Mouse (Mus musculus): Measurements from ENCODE around the gene Tent5b. TPM values are rescaled to one million over a fixed set of nuclear protein-coding genes. Genes with fewer than 3 reads are reported as not detected.

Tent5b gene
- polyA plus RNA-seq, 1 experiment from 2014 or later: 1.6 TPM

DNA sequence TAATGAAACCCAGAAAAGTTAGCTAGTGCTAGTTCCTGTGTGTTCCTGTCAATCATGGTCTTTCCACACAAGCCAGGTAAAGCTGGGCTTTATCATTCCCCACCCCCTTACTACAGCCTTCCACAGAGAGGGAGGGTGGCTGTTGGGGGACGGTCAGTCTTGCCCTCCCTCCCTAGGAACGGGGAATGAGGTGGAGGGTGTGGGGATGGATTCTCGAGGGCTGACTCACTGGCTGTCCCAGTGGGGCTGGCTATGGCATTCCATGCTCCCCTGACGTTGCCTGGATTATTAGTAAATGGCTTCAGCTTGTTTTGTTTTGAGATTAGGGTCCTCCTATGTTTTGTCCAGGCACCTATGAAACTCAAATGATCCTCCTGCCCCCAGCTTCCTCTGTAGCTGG is 1.6 kb downstream of the Tent5b start:
- WGBS: 14% methylated on average over 4 of the region's 4 CpGs
- no peaks in the 10 kb centered on the region for H3K36me3 ChIP-seq (ENCODE audit: control insufficient read depth, insufficient read depth, low read length)
- no peak overlapping the region for H3K27ac ChIP-seq (ENCODE audit: low read length)
- peaks cover 13% of the 10 kb centered on the region for H3K4me1 ChIP-seq (replicated peaks; ENCODE audit: control insufficient read depth, insufficient read depth, low read length)
- H3K4me3 ChIP-seq (ENCODE audit: low read length): no peak overlapping the region
- H3K4me2 ChIP-seq (ENCODE audit: low read depth, low read length): no peak overlapping the region
- no peak for ATAC-seq (ENCODE audit: low read depth)
- no peak overlapping the region for H3K9ac ChIP-seq (ENCODE audit: low read length)
- peaks cover 27% of the 10 kb centered on the region for H3K27me3 ChIP-seq (ENCODE audit: control insufficient read depth, insufficient read depth, low read depth, low read length)
- no peaks in the 10 kb centered on the region for H3K9me3 ChIP-seq (ENCODE audit: control insufficient read depth, low read length)

DNA sequence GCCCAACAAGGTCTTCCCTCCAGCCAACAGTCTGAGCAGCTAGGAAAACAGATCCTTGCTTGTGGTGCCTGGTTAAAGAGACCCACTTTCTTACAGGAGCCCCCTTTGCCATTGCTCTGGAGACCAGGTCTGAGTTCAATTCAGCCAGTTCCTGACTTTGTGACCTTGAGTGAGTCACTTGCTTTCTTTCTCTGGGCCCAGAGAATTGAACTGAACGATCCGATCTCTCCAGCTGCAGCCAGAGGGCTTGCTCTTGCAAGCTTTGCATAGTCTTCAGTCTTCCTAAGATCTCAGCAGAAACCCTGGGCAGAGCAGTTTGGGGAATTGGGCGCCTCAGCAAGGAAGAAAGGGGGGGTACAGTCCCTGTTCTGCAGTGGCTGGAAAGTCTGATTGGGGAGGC is 2.5 kb downstream of the Tent5b start:
- Histone ChIP-seq H3K27me3 (ENCODE audit: control insufficient read depth, insufficient read depth, low read depth, low read length) (peaks cover 27% of the 10 kb centered on the region), H3K4me3 (ENCODE audit: low read length) (no peak overlapping the region), H3K9me3 (ENCODE audit: control insufficient read depth, low read length) (no peaks in the 10 kb centered on the region), H3K4me2 (ENCODE audit: low read depth, low read length) (no peak overlapping the region), H3K4me1 (replicated peaks; ENCODE audit: control insufficient read depth, insufficient read depth, low read length) (peaks cover 13% of the 10 kb centered on the region), H3K36me3 (ENCODE audit: control insufficient read depth, insufficient read depth, low read length) (no peaks in the 10 kb centered on the region), H3K9ac (ENCODE audit: low read length) (no peak overlapping the region), H3K27ac (ENCODE audit: low read length) (no peak overlapping the region)
- no peak for ATAC-seq (ENCODE audit: low read depth)
- 67% methylated on average over 3 of the region's 3 CpGs for WGBS

DNA sequence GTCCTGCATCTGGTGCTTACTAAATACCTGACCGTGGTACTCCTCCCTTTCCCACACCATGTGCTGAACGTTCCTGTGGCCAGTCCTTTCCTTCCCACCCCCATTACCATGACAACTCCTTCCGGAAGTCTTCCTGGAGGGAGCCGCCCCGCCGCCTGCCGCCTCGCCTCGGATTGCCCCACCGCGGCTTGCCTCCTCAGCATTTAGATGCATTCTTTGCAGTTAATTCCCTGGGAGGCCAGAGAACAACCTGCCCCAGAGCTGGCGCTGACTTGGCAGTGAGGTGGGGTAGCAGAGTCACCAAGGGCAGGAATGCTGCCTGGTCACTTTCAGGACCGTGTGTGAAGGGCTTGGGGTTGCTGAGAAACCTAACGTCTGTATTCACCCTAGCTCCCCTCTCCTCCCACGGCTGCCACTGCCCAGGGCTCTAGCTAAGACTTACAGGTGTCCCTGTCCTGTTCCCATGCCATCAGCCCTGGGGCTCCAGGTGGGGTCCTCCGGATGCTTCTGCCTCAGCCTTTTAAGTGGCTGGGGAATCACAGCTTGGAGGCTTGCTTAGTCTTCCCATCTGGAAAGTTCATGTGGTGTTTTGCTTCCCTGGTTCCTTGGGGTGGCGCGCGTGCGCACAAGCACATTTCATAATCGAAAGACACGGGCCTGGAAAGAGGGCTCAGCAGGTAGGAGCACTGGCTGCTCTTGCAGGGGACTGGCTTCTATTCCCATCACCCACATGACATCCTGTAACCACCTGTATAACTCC is 4.5 kb downstream of the Tent5b start:
- Histone ChIP-seq H3K4me3 (ENCODE audit: low read length) (peak overlapping the region; percentile 13), H3K9me3 (ENCODE audit: control insufficient read depth, low read length) (no peaks in the 10 kb centered on the region), H3K4me2 (ENCODE audit: low read depth, low read length) (peak overlapping the region; percentile 31), H3K9ac (ENCODE audit: low read length) (peak overlapping the region; percentile 31; the same call in 1 of the 2 replicates), H3K36me3 (ENCODE audit: control insufficient read depth, insufficient read depth, low read length) (no peaks in the 10 kb centered on the region), H3K4me1 (replicated peaks; ENCODE audit: control insufficient read depth, insufficient read depth, low read length) (peaks cover 18% of the 10 kb centered on the region), H3K27ac (ENCODE audit: low read length) (peak overlapping the region; percentile 83), H3K27me3 (ENCODE audit: control insufficient read depth, insufficient read depth, low read depth, low read length) (peaks cover 19% of the 10 kb centered on the region)
- WGBS: 10% methylated on average over 22 of the region's 22 CpGs
- ATAC-seq (ENCODE audit: low read depth): peak; percentile 43

GRCm38 (mm10) chr4:133485691-133486425 is 5.9 kb downstream of the Tent5b start:
- H3K4me1 ChIP-seq (replicated peaks; ENCODE audit: control insufficient read depth, insufficient read depth, low read length): peaks cover 18% of the 10 kb centered on the region
- H3K36me3 ChIP-seq (ENCODE audit: control insufficient read depth, insufficient read depth, low read length): no peaks in the 10 kb centered on the region
- H3K27me3 ChIP-seq (ENCODE audit: control insufficient read depth, insufficient read depth, low read depth, low read length): peaks cover 12% of the 10 kb centered on the region
- H3K9ac ChIP-seq (ENCODE audit: low read length): no peak overlapping the region
- ATAC-seq (ENCODE audit: low read depth): no peak
- no peak overlapping the region for H3K27ac ChIP-seq (ENCODE audit: low read length)
- H3K4me3 ChIP-seq (ENCODE audit: low read length): no peak overlapping the region
- no peaks in the 10 kb centered on the region for H3K9me3 ChIP-seq (ENCODE audit: control insufficient read depth, low read length)
- no peak overlapping the region for H3K4me2 ChIP-seq (ENCODE audit: low read depth, low read length)
- WGBS: 83% methylated on average over 28 of the region's 28 CpGs

DNA sequence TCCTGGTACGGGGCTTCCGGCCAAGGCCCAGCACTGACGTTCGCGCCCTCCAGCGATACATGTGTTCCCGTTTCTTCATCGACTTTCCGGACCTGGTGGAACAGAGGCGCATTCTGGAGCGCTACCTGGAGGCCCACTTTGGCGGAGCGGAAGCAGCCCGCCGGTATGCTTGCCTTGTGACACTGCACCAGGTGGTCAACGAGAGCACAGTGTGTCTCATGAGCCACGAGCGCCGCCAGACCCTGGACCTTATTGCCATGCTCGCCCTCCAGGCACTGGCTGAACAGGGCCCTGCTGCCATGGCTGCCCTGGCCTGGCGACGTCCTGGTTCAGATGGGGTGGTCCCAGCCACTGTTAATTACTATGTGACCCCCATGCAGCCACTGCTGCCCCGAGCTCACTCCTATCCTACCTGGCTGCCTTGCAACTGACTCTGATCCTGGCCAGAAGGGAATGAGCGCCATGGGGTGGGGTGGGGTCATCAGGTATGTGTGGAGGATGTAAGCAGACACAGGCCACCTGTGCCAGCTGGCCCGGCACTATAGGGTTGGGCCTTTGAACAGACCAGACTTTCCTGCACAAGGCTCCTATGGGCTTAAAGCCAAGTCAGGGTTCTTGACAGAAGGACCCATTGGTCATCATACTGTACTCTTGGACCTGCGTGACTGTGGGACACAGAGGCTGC is 6.9 kb downstream of the Tent5b start:
- no peak overlapping the region for H3K27ac ChIP-seq (ENCODE audit: low read length)
- WGBS: 91% methylated on average over 26 of the region's 26 CpGs
- no peak for ATAC-seq (ENCODE audit: low read depth)

GRCm38 (mm10) chr4:133488619-133489392 is 8.9 kb downstream of the Tent5b start:
- Histone ChIP-seq H3K4me1 (replicated peaks; ENCODE audit: control insufficient read depth, insufficient read depth, low read length) (peaks cover 23% of the 10 kb centered on the region), H3K4me2 (ENCODE audit: low read depth, low read length) (no peak overlapping the region), H3K27ac (ENCODE audit: low read length) (peak overlapping the region; percentile 57), H3K27me3 (ENCODE audit: control insufficient read depth, insufficient read depth, low read depth, low read length) (no peaks in the 10 kb centered on the region), H3K4me3 (ENCODE audit: low read length) (no peak overlapping the region), H3K36me3 (ENCODE audit: control insufficient read depth, insufficient read depth, low read length) (no peaks in the 10 kb centered on the region), H3K9me3 (ENCODE audit: control insufficient read depth, low read length) (no peaks in the 10 kb centered on the region), H3K9ac (ENCODE audit: low read length) (no peak overlapping the region)
- no peak for ATAC-seq (ENCODE audit: low read depth)
- WGBS: 72% methylated on average over 20 of the region's 20 CpGs

More for the DNA sequence above, 6.9 kb downstream of the Tent5b start:
- Histone ChIP-seq H3K4me2 (ENCODE audit: low read depth, low read length) (no peak overlapping the region), H3K4me3 (ENCODE audit: low read length) (no peak overlapping the region), H3K36me3 (ENCODE audit: control insufficient read depth, insufficient read depth, low read length) (no peaks in the 10 kb centered on the region), H3K4me1 (replicated peaks; ENCODE audit: control insufficient read depth, insufficient read depth, low read length) (peaks cover 22% of the 10 kb centered on the region), H3K9me3 (ENCODE audit: control insufficient read depth, low read length) (no peaks in the 10 kb centered on the region), H3K27me3 (ENCODE audit: control insufficient read depth, insufficient read depth, low read depth, low read length) (peaks cover 5% of the 10 kb centered on the region), H3K9ac (ENCODE audit: low read length) (no peak overlapping the region)

DNA sequence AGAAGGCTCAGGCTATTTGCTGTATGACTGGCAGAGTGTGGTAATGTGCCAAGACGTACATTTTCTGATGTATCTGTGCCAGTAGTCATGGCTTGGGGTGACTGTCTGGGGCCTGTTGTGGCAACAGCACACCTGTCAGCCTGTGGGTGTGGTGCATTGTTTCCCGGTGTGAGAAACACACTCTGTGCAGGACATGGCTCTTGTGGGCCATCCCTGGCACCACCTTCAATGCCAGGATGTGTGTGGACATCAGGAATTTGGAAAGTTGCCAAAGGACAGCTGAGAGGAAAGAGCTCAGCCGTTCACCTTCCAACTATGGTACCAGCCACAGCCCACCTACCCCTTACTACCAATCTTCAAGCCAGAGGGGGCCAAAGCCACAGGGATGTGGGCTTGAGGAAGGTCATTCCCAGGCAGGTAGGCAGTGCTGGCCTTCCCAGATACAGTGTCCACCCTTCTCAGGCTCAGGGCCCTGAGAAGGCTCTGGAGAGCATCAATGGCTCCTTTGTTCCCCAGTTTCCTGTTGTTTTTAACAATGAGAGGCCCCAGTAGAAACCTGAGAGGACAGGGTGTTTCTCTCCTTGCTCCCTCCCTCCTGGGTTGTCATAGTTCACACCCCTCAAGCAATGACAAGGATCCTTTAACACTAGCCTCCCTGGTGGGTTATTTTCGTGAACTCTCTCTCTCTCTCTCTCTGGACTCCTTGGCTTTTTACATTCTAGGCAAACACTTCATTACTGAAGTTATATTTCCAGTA is 9.7 kb downstream of the Tent5b start:
- H3K4me3 ChIP-seq (ENCODE audit: low read length): no peak overlapping the region
- no peaks in the 10 kb centered on the region for H3K36me3 ChIP-seq (ENCODE audit: control insufficient read depth, insufficient read depth, low read length)
- peak overlapping the region; percentile 57 for H3K27ac ChIP-seq (ENCODE audit: low read length)
- ATAC-seq (ENCODE audit: low read depth): peak; percentile 48
- H3K4me2 ChIP-seq (ENCODE audit: low read depth, low read length): no peak overlapping the region
- no peaks in the 10 kb centered on the region for H3K9me3 ChIP-seq (ENCODE audit: control insufficient read depth, low read length)
- WGBS: 48% methylated on average over 4 of the region's 4 CpGs
- no peak overlapping the region for H3K9ac ChIP-seq (ENCODE audit: low read length)
- no peaks in the 10 kb centered on the region for H3K27me3 ChIP-seq (ENCODE audit: control insufficient read depth, insufficient read depth, low read depth, low read length)
- H3K4me1 ChIP-seq (replicated peaks; ENCODE audit: control insufficient read depth, insufficient read depth, low read length): peaks cover 17% of the 10 kb centered on the region

DNA sequence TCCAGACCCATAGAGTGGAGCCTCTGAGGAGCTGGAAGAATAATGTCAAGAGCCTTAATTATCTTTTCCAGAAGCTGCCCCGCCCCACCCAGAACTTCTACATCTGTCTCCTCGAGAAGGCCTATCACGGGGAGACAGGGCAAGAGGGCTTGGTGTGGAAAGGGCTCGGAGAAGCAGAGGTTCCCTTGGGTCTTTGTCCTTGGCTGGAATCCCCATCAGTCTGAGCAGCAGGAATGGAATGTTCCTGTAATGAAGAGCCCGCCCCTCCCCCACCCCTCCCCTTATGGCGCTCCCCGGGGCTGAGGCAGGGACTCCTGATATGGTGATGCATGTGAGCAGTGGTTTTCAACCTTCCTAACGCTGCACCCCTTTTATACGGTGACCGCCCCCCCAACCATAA is 11.9 kb downstream of the Tent5b start:
- H3K36me3 ChIP-seq (ENCODE audit: control insufficient read depth, insufficient read depth, low read length): no peaks in the 10 kb centered on the region
- ATAC-seq (ENCODE audit: low read depth): peak; percentile 22; the same call in 1 of the 2 replicates
- peaks cover 19% of the 10 kb centered on the region for H3K27me3 ChIP-seq (ENCODE audit: control insufficient read depth, insufficient read depth, low read depth, low read length)
- H3K9me3 ChIP-seq (ENCODE audit: control insufficient read depth, low read length): no peaks in the 10 kb centered on the region
- H3K4me1 ChIP-seq (replicated peaks; ENCODE audit: control insufficient read depth, insufficient read depth, low read length): peaks cover 16% of the 10 kb centered on the region
- 23% methylated on average over 9 of the region's 10 CpGs for WGBS
- no peak overlapping the region for H3K4me2 ChIP-seq (ENCODE audit: low read depth, low read length)
- no peak overlapping the region for H3K9ac ChIP-seq (ENCODE audit: low read length)
- no peak overlapping the region for H3K27ac ChIP-seq (ENCODE audit: low read length)
- H3K4me3 ChIP-seq (ENCODE audit: low read length): no peak overlapping the region

All from lung, embryonic 16.5 days (tissue).